Mouse (Mus musculus): ENCODE measurements around the gene Gm16381. TPM values are rescaled to one million over a fixed set of nuclear protein-coding genes. Genes with fewer than 3 reads are reported as not detected.
"Not testable (repeated sequence)": the region's sequence is repeated elsewhere in the genome, so short reads cannot be mapped to it uniquely, and the experiment has no call there.

The Gm16381 gene
- not detected in 2 replicates for total RNA-seq (2014; rRNA removed)
- not detected in 2 replicates for polyA plus RNA-seq (2015; fragmentation: Nextera tagmentation; extraction: Ambion mirVana)

DNA sequence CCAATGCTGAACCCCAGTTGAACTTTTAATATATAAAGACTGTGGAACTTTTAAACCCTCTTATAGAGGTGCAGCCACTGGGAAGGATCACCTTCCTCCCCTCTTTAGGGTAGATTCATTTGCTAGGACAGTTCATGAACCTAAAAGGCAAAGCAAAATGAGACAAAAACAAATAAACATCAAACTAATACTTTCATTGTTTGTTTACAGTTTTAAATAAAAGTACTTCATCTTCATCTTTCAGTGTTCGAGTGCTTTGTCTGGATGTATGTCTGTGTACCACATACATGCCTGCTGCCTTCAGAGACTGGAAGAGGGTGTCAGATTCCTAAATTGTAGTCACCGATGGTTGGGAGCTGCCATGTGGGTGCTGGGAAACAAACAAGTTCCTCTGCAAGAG is at the start of gene Gm16381:
Gene Gm16381 (minus strand): TSS at position 101 of the 400 bp plus-strand sequence.
- not testable (repeated sequence) for H3K36me3 ChIP-seq (ENCODE audit: insufficient read depth); ATAC-seq; H3K4me1 ChIP-seq (ENCODE audit: insufficient read depth); H3K9me3 ChIP-seq (ENCODE audit: low read length); H3K27ac ChIP-seq (ENCODE audit: low read depth, low read length); H3K4me3 ChIP-seq (ENCODE audit: low read depth, low read length); DNase-seq; H3K4me2 ChIP-seq (ENCODE audit: low read depth); H3K27me3 ChIP-seq (ENCODE audit: insufficient read depth, low read length); H3K9ac ChIP-seq
- 87% methylated on average over 1 of the region's 2 CpGs for WGBS

DNA sequence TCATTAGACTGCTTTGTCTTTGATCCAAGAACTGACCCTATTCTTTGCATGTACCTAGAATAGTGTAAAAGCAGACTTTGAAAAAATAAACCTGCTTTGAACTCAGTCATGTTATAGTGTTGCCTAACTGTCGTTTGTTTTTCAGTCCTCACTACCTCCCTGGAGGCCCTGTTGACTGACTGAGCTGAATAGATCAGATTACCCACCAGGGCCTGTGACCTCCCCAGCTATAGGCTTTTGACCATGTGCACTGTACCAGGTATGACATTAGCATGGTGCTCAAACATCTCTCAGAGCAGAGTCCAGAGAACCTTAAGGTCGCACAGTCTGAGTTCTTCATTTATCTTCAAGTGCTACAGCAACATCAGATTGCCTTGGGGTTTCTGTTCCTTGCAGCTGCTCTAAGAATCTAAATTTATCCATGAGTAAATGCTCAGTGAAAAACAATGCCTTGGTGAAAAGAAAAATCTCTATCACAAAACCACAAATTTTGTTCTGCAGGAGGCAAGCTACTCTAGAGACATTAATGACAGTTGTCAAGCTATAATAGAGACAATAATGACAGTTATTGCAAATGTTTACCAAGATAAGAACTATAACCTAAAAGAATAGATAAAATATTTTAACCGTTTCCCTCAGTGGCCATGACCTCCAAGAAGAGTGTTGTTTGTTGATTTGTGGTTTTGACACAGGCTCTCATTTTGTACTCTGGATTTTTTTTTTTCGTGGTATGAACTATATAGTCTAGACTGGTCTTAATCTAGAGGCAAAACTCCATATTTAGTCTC is 8.7 kb upstream of the Gm16381 start:
- H3K36me3 ChIP-seq (ENCODE audit: insufficient read depth); H3K4me3 ChIP-seq (ENCODE audit: low read depth, low read length); H3K27me3 ChIP-seq (ENCODE audit: insufficient read depth, low read length); H3K9ac ChIP-seq; H3K9me3 ChIP-seq (ENCODE audit: low read length); ATAC-seq; H3K4me2 ChIP-seq (ENCODE audit: low read depth); DNase-seq; H3K4me1 ChIP-seq (ENCODE audit: insufficient read depth); H3K27ac ChIP-seq (ENCODE audit: low read depth, low read length): not testable (repeated sequence)
- WGBS, result 77% methylated on average over 2 of the region's 4 CpGs

DNA sequence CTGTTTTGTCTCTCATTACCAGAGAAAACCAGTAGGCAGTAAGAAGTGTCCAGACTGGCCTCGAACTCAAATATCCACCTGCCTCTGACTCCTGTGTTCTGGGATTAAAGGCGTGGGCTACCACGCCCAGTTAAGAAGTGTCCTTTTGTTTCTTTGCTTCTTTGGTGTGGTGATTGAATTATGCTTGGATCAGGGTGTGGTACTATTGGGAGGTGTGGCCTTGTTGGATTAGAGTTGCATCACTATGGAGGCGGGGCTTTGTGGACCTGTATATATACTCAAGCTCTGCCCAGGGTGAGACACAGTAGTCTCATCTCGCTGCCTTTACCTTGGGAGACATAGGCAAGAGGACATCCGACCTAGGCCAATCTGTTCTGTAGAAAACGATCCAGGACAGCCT is 25.9 kb downstream of the Gm16381 start, which contains the start of gene Gm4027:
Gene Gm4027 (plus strand): TSS at position 301 of the 400 bp plus-strand sequence.
- H3K36me3 ChIP-seq (ENCODE audit: insufficient read depth); H3K4me2 ChIP-seq (ENCODE audit: low read depth); H3K4me3 ChIP-seq (ENCODE audit: low read depth, low read length); H3K4me1 ChIP-seq (ENCODE audit: insufficient read depth); H3K9ac ChIP-seq; DNase-seq; H3K27ac ChIP-seq (ENCODE audit: low read depth, low read length); H3K27me3 ChIP-seq (ENCODE audit: insufficient read depth, low read length); H3K9me3 ChIP-seq (ENCODE audit: low read length); ATAC-seq: not testable (repeated sequence)
- 91% methylated on average over 5 of the region's 7 CpGs for WGBS

DNA sequence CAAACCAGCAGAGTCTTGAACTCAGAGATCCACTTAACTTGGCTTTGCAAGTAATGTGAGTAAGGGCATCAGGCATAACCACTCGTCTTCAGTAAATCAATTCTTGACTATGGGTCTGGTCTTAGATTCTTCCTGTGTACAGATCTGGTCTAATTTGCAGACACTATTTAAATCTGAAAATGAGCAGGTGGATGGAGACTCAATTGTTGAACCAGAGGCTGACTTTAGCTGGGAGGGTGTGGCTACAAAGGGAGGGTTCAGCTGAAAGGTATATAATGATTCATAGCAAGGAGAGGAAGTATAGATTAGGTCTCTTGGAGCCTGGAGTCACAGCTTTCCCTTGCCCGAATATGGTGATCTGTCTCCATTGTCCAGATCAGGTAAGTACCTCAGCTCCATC is 42.0 kb downstream of the Gm16381 start, which contains the start of gene Oog1:
Gene Oog1 (plus strand): TSS at position 301 of the 400 bp plus-strand sequence.
- not testable (repeated sequence) for H3K27ac ChIP-seq (ENCODE audit: low read depth, low read length); H3K4me1 ChIP-seq (ENCODE audit: insufficient read depth); H3K4me3 ChIP-seq (ENCODE audit: low read depth, low read length); H3K36me3 ChIP-seq (ENCODE audit: insufficient read depth); DNase-seq; ATAC-seq; H3K9ac ChIP-seq; H3K27me3 ChIP-seq (ENCODE audit: insufficient read depth, low read length); H3K9me3 ChIP-seq (ENCODE audit: low read length); H3K4me2 ChIP-seq (ENCODE audit: low read depth)
- 89% methylated on average over 1 of the region's 2 CpGs for WGBS

DNA sequence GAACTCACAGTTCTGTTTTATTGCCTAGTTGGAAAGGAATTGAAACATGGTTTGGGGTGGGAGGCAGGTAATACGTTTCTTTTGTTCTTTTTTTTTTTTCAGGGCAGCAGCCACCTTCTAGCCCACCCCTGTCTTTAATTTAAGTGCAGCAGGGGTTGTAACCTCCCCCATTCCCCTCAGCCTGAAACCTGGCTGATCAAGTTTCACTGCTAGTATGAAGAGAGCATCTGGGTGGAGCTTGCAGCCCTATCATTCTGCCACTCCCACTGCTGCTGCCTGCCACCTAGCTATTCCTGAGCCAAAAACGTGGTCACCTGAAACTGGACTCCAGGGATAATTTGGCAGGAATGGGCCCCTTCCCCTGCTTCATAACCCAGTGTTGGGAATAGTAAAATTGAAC is 43.0 kb downstream of the Gm16381 start:
- ATAC-seq; H3K27me3 ChIP-seq (ENCODE audit: insufficient read depth, low read length); DNase-seq; H3K4me1 ChIP-seq (ENCODE audit: insufficient read depth); H3K4me2 ChIP-seq (ENCODE audit: low read depth); H3K9me3 ChIP-seq (ENCODE audit: low read length); H3K4me3 ChIP-seq (ENCODE audit: low read depth, low read length); H3K27ac ChIP-seq (ENCODE audit: low read depth, low read length); H3K36me3 ChIP-seq (ENCODE audit: insufficient read depth); H3K9ac ChIP-seq: not testable (repeated sequence)
- 10% methylated on average over 2 of the region's 2 CpGs for WGBS

Other genes with a start within 250 kb of the Gm16381 start
- 63.9 and 86.4 TPM in 2 replicates for gene Slirp, start 200.7 kb downstream of the Gm16381 start, total RNA-seq (2014; rRNA removed)
- gene Slirp, start 200.7 kb downstream of the Gm16381 start, polyA plus RNA-seq (2015; fragmentation: Nextera tagmentation; extraction: Ambion mirVana), result 208 and 262 TPM in 2 replicates
- gene Alkbh1, start 200.6 kb downstream of the Gm16381 start, total RNA-seq (2014; rRNA removed), result 40.1 and 40.4 TPM in 2 replicates
- 18.0 and 28.6 TPM in 2 replicates for gene Alkbh1, start 200.6 kb downstream of the Gm16381 start, polyA plus RNA-seq (2015; fragmentation: Nextera tagmentation; extraction: Ambion mirVana)
- gene Snw1, start 172.3 kb downstream of the Gm16381 start, total RNA-seq (2014; rRNA removed), result 72.2 and 79.6 TPM in 2 replicates
- 95.6 and 109 TPM in 2 replicates for gene Snw1, start 172.3 kb downstream of the Gm16381 start, polyA plus RNA-seq (2015; fragmentation: Nextera tagmentation; extraction: Ambion mirVana)
- gene Gm5788, start 149.9 kb downstream of the Gm16381 start, total RNA-seq (2014; rRNA removed), result not detected in 2 replicates
- not detected in 2 replicates for gene Gm5788, start 149.9 kb downstream of the Gm16381 start, polyA plus RNA-seq (2015; fragmentation: Nextera tagmentation; extraction: Ambion mirVana)
- gene Gm8300, start 130.3 kb downstream of the Gm16381 start, total RNA-seq (2014; rRNA removed), result not detected in 2 replicates
- not detected in 2 replicates for gene Gm8300, start 130.3 kb downstream of the Gm16381 start, polyA plus RNA-seq (2015; fragmentation: Nextera tagmentation; extraction: Ambion mirVana)
- gene Oog1, start 41.9 kb downstream of the Gm16381 start, total RNA-seq (2014; rRNA removed), result not detected in 2 replicates
- gene Oog1, start 41.9 kb downstream of the Gm16381 start, polyA plus RNA-seq (2015; fragmentation: Nextera tagmentation; extraction: Ambion mirVana), result not detected in 2 replicates
- gene Gm4027, start 25.8 kb downstream of the Gm16381 start, total RNA-seq (2014; rRNA removed), result not detected in 2 replicates
- gene Gm4027, start 25.8 kb downstream of the Gm16381 start, polyA plus RNA-seq (2015; fragmentation: Nextera tagmentation; extraction: Ambion mirVana), result not detected in 2 replicates
- not detected in 2 replicates for gene Gm21319, start 131.1 kb upstream of the Gm16381 start, total RNA-seq (2014; rRNA removed)
- gene Gm21319, start 131.1 kb upstream of the Gm16381 start, polyA plus RNA-seq (2015; fragmentation: Nextera tagmentation; extraction: Ambion mirVana), result not detected in 2 replicates
- gene Gm21936, start 150.9 kb upstream of the Gm16381 start, total RNA-seq (2014; rRNA removed), result not detected in 2 replicates
- gene Gm21936, start 150.9 kb upstream of the Gm16381 start, polyA plus RNA-seq (2015; fragmentation: Nextera tagmentation; extraction: Ambion mirVana), result not detected in 2 replicates
- not detected in 2 replicates for gene BB287469, start 172.0 kb upstream of the Gm16381 start, total RNA-seq (2014; rRNA removed)
- not detected in 2 replicates for gene BB287469, start 172.0 kb upstream of the Gm16381 start, polyA plus RNA-seq (2015; fragmentation: Nextera tagmentation; extraction: Ambion mirVana)
- gene Gm2001, start 197.7 kb upstream of the Gm16381 start, total RNA-seq (2014; rRNA removed), result not detected in 2 replicates
- not detected in 2 replicates for gene Gm2001, start 197.7 kb upstream of the Gm16381 start, polyA plus RNA-seq (2015; fragmentation: Nextera tagmentation; extraction: Ambion mirVana)
- gene Gm2016, start 229.5 kb upstream of the Gm16381 start, total RNA-seq (2014; rRNA removed), result not detected in 2 replicates
- not detected in 2 replicates for gene Gm2016, start 229.5 kb upstream of the Gm16381 start, polyA plus RNA-seq (2015; fragmentation: Nextera tagmentation; extraction: Ambion mirVana)